Mouse (Mus musculus): ENCODE results near the gene Slc35e4.
"Not testable (repeated sequence)": the region's sequence is repeated elsewhere in the genome, so short reads cannot be mapped to it uniquely, and the experiment has no call there.

Slc35e4 gene

GRCm38 (mm10) chr11:3914109-3914840 lies at the start of gene Slc35e4:
Slc35e4 (minus strand) TSS chr11:3914664.
- peak; percentile 73 for DNase-seq (ENCODE audit: low read depth in 1 of 2, low spot score in 2 of 2)

- DNase-seq (ENCODE audit: low read depth in 1 of 2, low spot score in 2 of 2) = peak; percentile 60 to 78
Observed at GRCm38 (mm10) chr11:3963610-3964415, 49.3 kb upstream of the Slc35e4 start, which contains the start of gene Pes1. Pes1 (plus strand) TSS chr11:3963975.

GRCm38 (mm10) chr11:3963155-3963554 lies 48.7 kb upstream of the Slc35e4 start:
- DNase-seq (ENCODE audit: low read depth in 1 of 2, low spot score in 2 of 2) = no peak

- DNase-seq (ENCODE audit: low read depth in 1 of 2, low spot score in 2 of 2) = no peak
Observed at GRCm38 (mm10) chr11:3961761-3962160, 47.3 kb upstream of the Slc35e4 start.

GRCm38 (mm10) chr11:3960901-3961300 lies 46.4 kb upstream of the Slc35e4 start:
- DNase-seq (ENCODE audit: low read depth in 1 of 2, low spot score in 2 of 2) = no peak

- DNase-seq (ENCODE audit: low read depth in 1 of 2, low spot score in 2 of 2) = not testable (repeated sequence)
Observed at GRCm38 (mm10) chr11:3955371-3955770, 40.9 kb upstream of the Slc35e4 start.

- not testable (repeated sequence) for DNase-seq (ENCODE audit: low read depth in 1 of 2, low spot score in 2 of 2)
Observed at GRCm38 (mm10) chr11:3954876-3955275, 40.4 kb upstream of the Slc35e4 start.

GRCm38 (mm10) chr11:3946386-3946785 lies 31.9 kb upstream of the Slc35e4 start:
- DNase-seq (ENCODE audit: low read depth in 1 of 2, low spot score in 2 of 2) = no peak

- no peak for DNase-seq (ENCODE audit: low read depth in 1 of 2, low spot score in 2 of 2)
Observed at GRCm38 (mm10) chr11:3941371-3941770, 26.9 kb upstream of the Slc35e4 start.

GRCm38 (mm10) chr11:3937321-3937874 lies 22.9 kb upstream of the Slc35e4 start:
- DNase-seq (ENCODE audit: low read depth in 1 of 2, low spot score in 2 of 2) = no peak

- DNase-seq (ENCODE audit: low read depth in 1 of 2, low spot score in 2 of 2) = no peak
Observed at GRCm38 (mm10) chr11:3936318-3936717, 21.9 kb upstream of the Slc35e4 start.

GRCm38 (mm10) chr11:3935135-3935534 lies 20.7 kb upstream of the Slc35e4 start:
- DNase-seq (ENCODE audit: low read depth in 1 of 2, low spot score in 2 of 2) = no peak

GRCm38 (mm10) chr11:3933756-3934285 lies 19.4 kb upstream of the Slc35e4 start:
- no peak for DNase-seq (ENCODE audit: low read depth in 1 of 2, low spot score in 2 of 2)

- peak; percentile 61 to 66 for DNase-seq (ENCODE audit: low read depth in 1 of 2, low spot score in 2 of 2)
Observed at GRCm38 (mm10) chr11:3931511-3932211, 17.2 kb upstream of the Slc35e4 start, which contains the start of gene Tcn2. Tcn2 (minus strand) TSS chr11:3932159.

GRCm38 (mm10) chr11:3930931-3931330 lies 16.5 kb upstream of the Slc35e4 start:
- no peak for DNase-seq (ENCODE audit: low read depth in 1 of 2, low spot score in 2 of 2)

GRCm38 (mm10) chr11:3930019-3930418 lies 15.6 kb upstream of the Slc35e4 start:
- peak in 1 of 2 experiments; percentile 49 for DNase-seq (ENCODE audit: low read depth in 1 of 2, low spot score in 2 of 2)

- no peak for DNase-seq (ENCODE audit: low read depth in 1 of 2, low spot score in 2 of 2)
Observed at GRCm38 (mm10) chr11:3925916-3926315, 11.5 kb upstream of the Slc35e4 start.

GRCm38 (mm10) chr11:3922731-3923130 lies 8.3 kb upstream of the Slc35e4 start:
- no peak for DNase-seq (ENCODE audit: low read depth in 1 of 2, low spot score in 2 of 2)

GRCm38 (mm10) chr11:3922115-3922514 lies 7.7 kb upstream of the Slc35e4 start:
- DNase-seq (ENCODE audit: low read depth in 1 of 2, low spot score in 2 of 2) = no peak

GRCm38 (mm10) chr11:3921281-3921850 lies 6.9 kb upstream of the Slc35e4 start:
- peak in 1 of 2 experiments; percentile 23 for DNase-seq (ENCODE audit: low read depth in 1 of 2, low spot score in 2 of 2)

Measured in monocyte, adult 2 months (primary cell).